Mouse (Mus musculus): ENCODE data around the gene Ift80. TPM values are rescaled to one million over a fixed set of nuclear protein-coding genes. Genes with fewer than 3 reads are reported as not detected.

Ift80 gene
- total and polyA plus RNA-seq, 3 experiments, result 10.8 to 13.8 (median 11.5) TPM

DNA sequence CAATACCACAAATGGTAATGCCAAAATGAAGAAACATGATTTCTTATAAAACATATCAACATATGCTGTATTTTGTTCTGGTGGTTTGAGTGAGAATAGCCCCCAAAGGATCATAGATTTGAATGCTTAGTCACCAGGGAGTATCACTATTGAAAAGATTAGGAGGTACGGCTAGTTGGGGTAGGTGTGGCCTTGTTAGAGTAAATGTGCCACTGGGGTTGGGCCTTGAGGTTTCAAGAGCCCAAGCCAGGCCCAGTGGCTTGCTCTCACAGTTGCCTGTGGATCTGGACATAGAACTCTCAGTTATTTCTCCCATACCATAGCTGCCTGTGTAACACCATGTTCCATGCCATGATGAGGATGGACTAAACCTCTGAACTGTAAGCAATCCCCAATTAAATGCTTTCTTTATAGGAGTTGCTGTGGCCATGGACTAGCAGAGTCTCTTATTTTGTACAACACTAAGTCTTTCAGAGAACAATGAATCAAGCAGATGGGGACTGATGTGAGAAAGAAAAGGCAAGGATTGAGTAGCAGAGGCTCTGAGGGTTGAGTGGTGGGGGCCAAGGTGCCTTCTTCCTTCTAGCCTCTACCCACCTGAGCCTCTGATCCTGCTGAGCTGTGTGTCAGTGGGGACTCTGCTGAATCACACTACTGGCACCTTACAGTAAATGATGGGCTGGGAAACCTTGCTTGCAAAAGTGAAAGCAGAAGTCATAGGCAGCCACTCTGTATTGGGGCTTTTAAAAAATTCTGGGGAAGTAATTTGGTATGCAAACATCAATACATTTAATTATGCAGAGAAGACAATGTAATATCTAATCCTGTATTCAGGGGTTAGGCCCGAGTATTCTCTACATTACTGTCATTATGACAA lies 99.2 kb downstream of the Ift80 start:
- DNase-seq (ENCODE audit: extremely low read depth), result peak; percentile 81
- Histone ChIP-seq H3K4me3 (replicated peaks in 1 of 3; ENCODE audit: low read depth in 2 of 3, low read length in 2 of 3, poor library complexity in 1 of 3) (no peak overlapping the region), H3K27ac (ENCODE audit: insufficient read depth, low read depth) (peak overlapping the region; percentile 55), H3K27me3 (replicated peaks) (no peaks in the 10 kb centered on the region), H3K9me3 (replicated peaks; ENCODE audit: low read length) (no peaks in the 10 kb centered on the region), H3K4me2 (ENCODE audit: insufficient read depth, low read depth, poor library complexity, severe bottlenecking) (0 out of 2 replicates have a peak overlapping the region, but pooled peaks have one; percentile 26), H3K4me1 (ENCODE audit: control insufficient read depth in 1 of 2, insufficient read depth in 2 of 2) (peaks cover 6 to 36% of the 10 kb centered on the region in 2 experiments; a peak in 3 of 4 replicates), H3K9ac (ENCODE audit: insufficient read depth, low read depth) (peak overlapping the region; percentile 56), H3K79me2 (replicated peaks; ENCODE audit: control insufficient read depth, extremely low read depth, insufficient read depth, poor library complexity, severe bottlenecking) (no peaks in the 10 kb centered on the region), H3K36me3 (replicated peaks in 1 of 2; ENCODE audit: control insufficient read depth in 1 of 2, insufficient read depth in 1 of 2, low read length in 1 of 2) (no peaks in the 10 kb centered on the region)
- in situ Hi-C loops (cut with MboI; ENCODE audit: low pct_ligation_motif_present, low pct_unique_long_range_greater_than_20kb, low sequenced_read_pairs) (no loop called here), dilution Hi-C loops (cut with MboI; ENCODE audit: extremely low pct_ligation_motif_present, extremely low pct_unique_long_range_greater_than_20kb, low sequenced_read_pairs) (no loop called here)
- TF ChIP-seq MAZ (IDR thresholded peaks at IDR 0.05; ENCODE audit: low read depth, low read length) (peak; percentile 62; the same call in 1 of the 2 replicates), PAX5 (IDR thresholded peaks at IDR 0.05; ENCODE audit: low read length) (no peak), GABPA (IDR thresholded peaks at IDR 0.05; ENCODE audit: insufficient replicate concordance, low read depth, low read length) (no peak), MAFK (IDR thresholded peaks at IDR 0.05; ENCODE audit: insufficient replicate concordance, low read length) (no peak), POLR2AphosphoS2 (IDR thresholded peaks at IDR 0.05; ENCODE audit: low read depth, low read length) (no peak), CHD2 (IDR thresholded peaks at IDR 0.05; ENCODE audit: low read length) (no peak), ZMIZ1 (IDR thresholded peaks at IDR 0.05; ENCODE audit: low read depth, low read length) (no peak), USF1 (IDR thresholded peaks at IDR 0.05; ENCODE audit: low read depth, low read length) (no peak), KAT2A (IDR thresholded peaks at IDR 0.05; ENCODE audit: insufficient replicate concordance, low read length) (no peak), HCFC1 (IDR thresholded peaks at IDR 0.05; ENCODE audit: low read depth, low read length) (peak; percentile 10; the same call in 1 of the 2 replicates), NRF1 (IDR thresholded peaks at IDR 0.05; ENCODE audit: low read depth, low read length) (no peak), CHD1 (IDR thresholded peaks at IDR 0.05; ENCODE audit: low read depth, low read length) (peak; percentile 69; the same call in 1 of the 2 replicates), MYC (IDR thresholded peaks at IDR 0.05; ENCODE audit: low read depth, low read length) (no peak), IRF4 (IDR thresholded peaks at IDR 0.05; ENCODE audit: low read depth, low read length) (peak; percentile 64), ZKSCAN1 (IDR thresholded peaks at IDR 0.05; ENCODE audit: borderline replicate concordance, low read depth, low read length) (no peak), ETS1 (conservative IDR thresholded peaks at IDR 0.05; ENCODE audit: low read depth, low read length) (no peak; the same call in 1 of the 2 replicates), SIN3A (IDR thresholded peaks at IDR 0.05; ENCODE audit: low read length) (no peak), E2F4 (IDR thresholded peaks at IDR 0.05; ENCODE audit: insufficient replicate concordance, low read depth, low read length) (no peak), RCOR1 (conservative IDR thresholded peaks at IDR 0.05; ENCODE audit: low read depth, low read length) (no peak), TBP (conservative IDR thresholded peaks at IDR 0.05; ENCODE audit: low read depth, low read length) (no peak), BHLHE40 (IDR thresholded peaks at IDR 0.05; ENCODE audit: low read depth, low read length) (no peak; the same call in 1 of the 2 replicates), ELF1 (IDR thresholded peaks at IDR 0.05; ENCODE audit: low read depth, low read length) (no peak), JUN (IDR thresholded peaks at IDR 0.05; ENCODE audit: insufficient read depth, low read depth, low read length) (no peak), JUND (conservative IDR thresholded peaks at IDR 0.05; ENCODE audit: low read depth, low read length) (no peak), MEF2A (IDR thresholded peaks at IDR 0.05; ENCODE audit: borderline replicate concordance, low read depth, low read length) (no peak), USF2 (conservative IDR thresholded peaks at IDR 0.05; ENCODE audit: low read depth, low read length) (no peak), MAX (IDR thresholded peaks at IDR 0.05; ENCODE audit: low read length) (no peak), EP300 (IDR thresholded peaks at IDR 0.05; ENCODE audit: low read length) (peak; percentile 63), CTCF (conservative IDR thresholded peaks at IDR 0.05 in 1 of 2, IDR thresholded peaks at IDR 0.05 in 1 of 2; ENCODE audit: low read depth in 2 of 2, low read length in 2 of 2) (no peak), ZNF384 (IDR thresholded peaks at IDR 0.05; ENCODE audit: low read depth, low read length) (no peak), MXI1 (IDR thresholded peaks at IDR 0.05; ENCODE audit: low read depth, low read length) (no peak), NELFE (IDR thresholded peaks at IDR 0.05; ENCODE audit: low read depth, low read length) (no peak), UBTF (IDR thresholded peaks at IDR 0.05; ENCODE audit: low read depth, low read length) (no peak), SMC3 (IDR thresholded peaks at IDR 0.05; ENCODE audit: low read depth, low read length) (no peak), TCF12 (IDR thresholded peaks at IDR 0.05; ENCODE audit: low read depth, low read length) (peak; percentile 29; the same call in 1 of the 2 replicates), POLR2A (IDR thresholded peaks at IDR 0.05; ENCODE audit: low read depth, low read length) (no peak), ZC3H11A (IDR thresholded peaks at IDR 0.05; ENCODE audit: low read depth, low read length) (no peak), RAD21 (IDR thresholded peaks at IDR 0.05; ENCODE audit: low read depth, low read length) (no peak)
